8 mouse cellular contexts compared by ENCODE assay signal in the genomic region with DNA sequence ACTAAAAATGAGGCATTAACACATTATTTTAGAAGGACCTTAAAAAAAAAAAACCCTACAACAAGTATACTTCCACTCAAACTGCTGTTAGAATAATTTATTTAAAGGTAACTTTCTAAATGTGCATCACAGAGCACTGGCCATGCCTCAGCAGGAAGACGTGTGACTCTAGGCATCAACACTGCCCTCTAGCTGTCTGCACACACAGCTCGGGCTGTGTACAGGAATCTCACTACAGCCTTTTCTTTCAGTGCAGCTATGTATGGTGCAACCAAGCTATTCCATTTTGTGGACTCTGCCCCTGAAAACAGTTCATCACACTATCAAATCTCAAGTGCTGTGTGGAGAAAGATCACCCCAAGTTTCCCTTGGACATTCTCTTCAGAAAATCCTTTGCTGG. TPM values are rescaled to one million over a fixed set of nuclear protein-coding genes. Genes with fewer than 3 reads are reported as not detected.
DNase-seq lines count a peak whose midpoint lies in the region; ATAC-seq and TF ChIP-seq lines count a peak whose summit lies in the region.

No protein-coding gene starts in this region.

- H3K36me3 ChIP-seq in hindbrain, embryonic 14.5 days (replicated peaks; ENCODE audit: control insufficient read depth, insufficient read depth), result peaks cover 77% of the 10 kb centered on the region
- peaks cover 37% of the 10 kb centered on the region for H3K36me3 ChIP-seq in hindbrain, embryonic 12.5 days
- H3K36me3 ChIP-seq in ES-Bruce4 (ENCODE audit: control insufficient read depth, insufficient read depth, low read length, poor library complexity, severe bottlenecking), result no peaks in the 10 kb centered on the region
- H3K36me3 ChIP-seq in kidney, adult 2 months (ENCODE audit: control insufficient read depth, insufficient read depth, low read length), result peaks cover 2% of the 10 kb centered on the region; the same call in 1 of the 2 replicates

- no peak overlapping the region for H3K4me2 ChIP-seq in hindbrain, embryonic 14.5 days (replicated peaks)
- H3K4me2 ChIP-seq in hindbrain, embryonic 12.5 days (replicated peaks), result no peak overlapping the region

- H3K4me1 ChIP-seq in hindbrain, embryonic 14.5 days (replicated peaks; ENCODE audit: control insufficient read depth, insufficient read depth, low read length), result no peaks in the 10 kb centered on the region
- no peaks in the 10 kb centered on the region for H3K4me1 ChIP-seq in hindbrain, embryonic 12.5 days
- H3K4me1 ChIP-seq in ES-Bruce4 (ENCODE audit: control insufficient read depth, insufficient read depth, low read length), result no peaks in the 10 kb centered on the region
- H3K4me1 ChIP-seq in kidney, adult 2 months (ENCODE audit: control insufficient read depth, insufficient read depth, low read length), result peaks cover 16% of the 10 kb centered on the region

- no peak for TF ChIP-seq POLR2A in ES-Bruce4 (IDR thresholded peaks at IDR 0.05; ENCODE audit: insufficient read depth, low read length)
- TF ChIP-seq POLR2A in kidney, adult 2 months (IDR thresholded peaks at IDR 0.05; ENCODE audit: low read depth, low read length), result no peak

- no peak overlapping the region for H3K4me3 ChIP-seq in hindbrain, embryonic 14.5 days (replicated peaks; ENCODE audit: low read length)
- H3K4me3 ChIP-seq in hindbrain, embryonic 12.5 days, result no peak overlapping the region
- no peak overlapping the region for H3K4me3 ChIP-seq in ES-Bruce4 (ENCODE audit: low read depth, low read length)
- no peak overlapping the region for H3K4me3 ChIP-seq in kidney, adult 2 months (ENCODE audit: insufficient read depth, low read depth, low read length)

- no peaks in the 10 kb centered on the region for H3K9me3 ChIP-seq in hindbrain, embryonic 14.5 days (ENCODE audit: control insufficient read depth, low read length)
- H3K9me3 ChIP-seq in hindbrain, embryonic 12.5 days (replicated peaks), result no peaks in the 10 kb centered on the region
- no peaks in the 10 kb centered on the region for H3K9me3 ChIP-seq in ES-Bruce4 (replicated peaks; ENCODE audit: control insufficient read depth, insufficient read depth, low read length, poor library complexity, severe bottlenecking)

- peak; percentile 88 for TF ChIP-seq CTCF in ES-Bruce4 (IDR thresholded peaks at IDR 0.05; ENCODE audit: low read depth, low read length)
- peak; percentile 85 for TF ChIP-seq CTCF in kidney, adult 2 months (conservative IDR thresholded peaks at IDR 0.05; ENCODE audit: insufficient read depth, insufficient read length, low read depth, low read length)

- DNase-seq in hindbrain, embryonic 14.5 days (ENCODE audit: low spot score), result peak; percentile 50
- peak; percentile 42 to 54 for DNase-seq in cerebellum, postnatal 10 days
- peak; percentile 68 for DNase-seq in kidney, adult 2 months
- DNase-seq in layer of hippocampus, adult 9-10 months (ENCODE audit: low spot score), result no peak
- DNase-seq in adrenal gland, postnatal 25 days, result no peak

- 19% methylated on average over 2 of the region's 2 CpGs for WGBS in hindbrain, embryonic 14.5 days
- 24% methylated on average over 2 of the region's 2 CpGs for WGBS in hindbrain, embryonic 12.5 days
- WGBS in kidney, adult 2 months, result 10% methylated on average over 2 of the region's 2 CpGs

- no peak overlapping the region for H3K9ac ChIP-seq in hindbrain, embryonic 14.5 days
- H3K9ac ChIP-seq in hindbrain, embryonic 12.5 days, result no peak overlapping the region
- H3K9ac ChIP-seq in ES-Bruce4 (ENCODE audit: low read depth, poor library complexity, severe bottlenecking), result no peak overlapping the region

- H3K27ac ChIP-seq in hindbrain, embryonic 14.5 days, result no peak overlapping the region
- no peak overlapping the region for H3K27ac ChIP-seq in hindbrain, embryonic 12.5 days
- H3K27ac ChIP-seq in ES-Bruce4 (ENCODE audit: insufficient read depth, low read length), result no peak overlapping the region
- no peak overlapping the region for H3K27ac ChIP-seq in kidney, adult 2 months (ENCODE audit: insufficient read depth, low read depth, low read length)

- H3K27me3 ChIP-seq in hindbrain, embryonic 14.5 days (ENCODE audit: control insufficient read depth, insufficient read depth, low read length), result no peaks in the 10 kb centered on the region
- H3K27me3 ChIP-seq in hindbrain, embryonic 12.5 days, result no peaks in the 10 kb centered on the region
- no peaks in the 10 kb centered on the region for H3K27me3 ChIP-seq in ES-Bruce4 (ENCODE audit: control insufficient read depth, insufficient read depth, low read length, poor library complexity, severe bottlenecking)
- no peaks in the 10 kb centered on the region for H3K27me3 ChIP-seq in kidney, adult 2 months (replicated peaks; ENCODE audit: control insufficient read depth, insufficient read depth, low read length)

- no peak for ATAC-seq in hindbrain, embryonic 14.5 days (ENCODE audit: low FRiP score)
- ATAC-seq in hindbrain, embryonic 12.5 days (ENCODE audit: low FRiP score), result no peak
- peak; percentile 96 for ATAC-seq in megakaryocyte progenitor cell, adult 5-6 weeks (replicated peaks; ENCODE audit: poor library complexity)

- TF ChIP-seq EP300 in ES-Bruce4 (IDR thresholded peaks at IDR 0.05; ENCODE audit: insufficient read depth, low read depth, low read length), result no peak

RNA-seq across cellular contexts. Expression of a gene that starts 15.0 kb away (rescaled TPM):
- polyA plus RNA-seq in hindbrain, embryonic 14.5 days (2014; fragmentation: Nextera tagmentation; extraction: Ambion mirVana), result 1.8 and 2.9 TPM in 2 replicates
- 4.1 and 5.3 TPM in 2 replicates for polyA plus RNA-seq in hindbrain, embryonic 12.5 days (2016; fragmentation: Nextera tagmentation; extraction: Ambion mirVana)
- polyA plus RNA-seq in ES-Bruce4 (2011; ENCODE audit: insufficient read depth, insufficient read length, low read depth, missing spikeins), result 0.81 and 2.6 TPM in 2 replicates
- 10.1 and 13.6 TPM in 2 replicates for polyA plus RNA-seq in kidney, adult 2 months (2012; rRNA removed)
- 4.1 and 4.5 TPM in 2 replicates for total RNA-seq in megakaryocyte progenitor cell, adult 5-6 weeks (2015)
- total RNA-seq in megakaryocyte progenitor cell, adult 5-6 weeks (2017), result 2.7 and 2.8 TPM in 2 replicates
- 6.1 and 6.6 TPM in 2 replicates for total RNA-seq in adrenal gland, postnatal 25 days (2021)

RNA-seq across cellular contexts. Expression of a gene that starts 30.5 kb away (rescaled TPM):
- polyA plus RNA-seq in hindbrain, embryonic 14.5 days (2014; fragmentation: Nextera tagmentation; extraction: Ambion mirVana), result 36.9 and 40.2 TPM in 2 replicates
- 28.3 and 32.6 TPM in 2 replicates for polyA plus RNA-seq in hindbrain, embryonic 12.5 days (2016; fragmentation: Nextera tagmentation; extraction: Ambion mirVana)
- polyA plus RNA-seq in ES-Bruce4 (2011; ENCODE audit: insufficient read depth, insufficient read length, low read depth, missing spikeins), result 16.4 and 19.1 TPM in 2 replicates
- 31.1 and 41.2 TPM in 2 replicates for polyA plus RNA-seq in kidney, adult 2 months (2012; rRNA removed)
- 22.7 and 23.4 TPM in 2 replicates for total RNA-seq in megakaryocyte progenitor cell, adult 5-6 weeks (2015)
- 13.5 and 14.8 TPM in 2 replicates for total RNA-seq in megakaryocyte progenitor cell, adult 5-6 weeks (2017)
- 40.6 and 46.7 TPM in 2 replicates for total RNA-seq in adrenal gland, postnatal 25 days (2021)

Comparison
In these comparisons a context has a peak if more than half of its experiments do, and no peak if none do; other contexts are left out.
1. DNase-seq: peak in hindbrain, embryonic 14.5 days (single experiment), cerebellum, postnatal 10 days (2 of 2) and kidney, adult 2 months (single experiment); none in layer of hippocampus, adult 9-10 months (single experiment) and adrenal gland, postnatal 25 days (single experiment).